Mouse (Mus musculus): ENCODE data around the gene Ing2.

Ing2 gene

DNA sequence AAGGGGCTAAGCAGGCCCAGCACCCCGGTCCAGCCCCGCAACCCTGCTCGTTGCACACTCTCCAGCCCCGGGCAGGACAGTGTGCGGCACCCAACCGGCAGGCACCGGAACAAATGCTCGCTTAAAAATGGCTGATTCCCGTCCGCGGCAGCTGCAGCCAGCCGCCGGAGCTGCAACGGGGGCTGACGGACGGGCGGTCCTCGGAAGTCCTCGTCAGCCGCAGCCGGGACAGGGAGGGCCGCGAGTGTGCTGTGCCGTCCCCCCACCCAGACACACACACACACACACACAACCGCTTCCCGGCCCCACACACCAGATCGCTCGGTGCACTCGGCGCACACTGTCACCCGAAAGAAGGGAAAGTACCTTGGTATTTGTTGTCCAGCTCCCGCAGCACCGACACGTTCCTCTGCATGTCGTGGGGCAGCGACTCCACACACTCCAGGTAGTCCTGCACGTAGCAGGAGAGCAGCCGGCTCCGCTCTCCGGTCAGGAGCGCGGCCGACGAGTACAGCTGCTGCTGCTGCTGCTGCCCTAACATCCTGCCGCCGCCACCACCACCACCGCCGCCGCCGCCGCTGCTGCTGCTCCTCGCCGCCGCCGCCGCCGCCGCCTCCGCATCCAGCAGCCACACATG lies 1.1 kb downstream of the Ing2 start:
- no peak for DNase-seq

DNA sequence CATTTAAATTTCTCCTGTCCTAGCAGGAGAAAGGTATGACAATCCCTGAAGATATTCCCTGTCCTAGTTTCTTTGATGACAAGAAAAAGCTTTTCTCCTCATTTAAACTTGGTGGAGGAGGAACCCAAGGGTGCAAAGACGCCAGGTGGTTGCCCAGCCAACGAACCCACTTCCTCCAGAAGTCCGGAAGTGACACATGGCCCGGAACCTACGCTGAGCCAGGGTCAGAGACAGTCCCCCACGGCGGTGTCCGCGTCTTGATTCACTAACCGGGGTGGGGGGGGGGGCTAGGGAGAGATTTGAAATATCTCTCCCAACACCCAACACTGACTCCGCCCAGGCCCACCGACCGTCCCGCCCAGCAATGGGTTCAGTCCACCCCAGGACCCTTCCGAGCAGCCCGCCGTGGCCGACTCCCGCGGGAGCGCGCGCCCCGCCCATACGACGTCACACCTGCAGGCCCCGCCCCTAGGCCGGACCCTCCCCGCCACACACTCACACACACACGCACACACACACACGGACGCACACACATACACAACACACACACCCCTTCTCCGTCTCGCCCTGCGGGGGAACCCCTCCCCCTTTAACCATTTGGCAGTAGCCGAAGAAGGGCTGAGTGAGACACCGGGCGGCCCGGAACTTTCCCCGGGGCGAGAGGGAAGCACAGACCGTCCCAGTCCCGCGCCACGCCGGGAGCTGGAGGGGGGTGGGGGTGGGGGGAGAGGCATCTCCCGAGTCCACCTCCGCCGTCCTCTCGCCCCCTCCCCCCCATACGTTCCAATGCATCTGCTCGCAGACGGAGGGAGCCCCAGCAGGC lies 1.8 kb downstream of the Ing2 start:
- peak; percentile 96 for DNase-seq

DNA sequence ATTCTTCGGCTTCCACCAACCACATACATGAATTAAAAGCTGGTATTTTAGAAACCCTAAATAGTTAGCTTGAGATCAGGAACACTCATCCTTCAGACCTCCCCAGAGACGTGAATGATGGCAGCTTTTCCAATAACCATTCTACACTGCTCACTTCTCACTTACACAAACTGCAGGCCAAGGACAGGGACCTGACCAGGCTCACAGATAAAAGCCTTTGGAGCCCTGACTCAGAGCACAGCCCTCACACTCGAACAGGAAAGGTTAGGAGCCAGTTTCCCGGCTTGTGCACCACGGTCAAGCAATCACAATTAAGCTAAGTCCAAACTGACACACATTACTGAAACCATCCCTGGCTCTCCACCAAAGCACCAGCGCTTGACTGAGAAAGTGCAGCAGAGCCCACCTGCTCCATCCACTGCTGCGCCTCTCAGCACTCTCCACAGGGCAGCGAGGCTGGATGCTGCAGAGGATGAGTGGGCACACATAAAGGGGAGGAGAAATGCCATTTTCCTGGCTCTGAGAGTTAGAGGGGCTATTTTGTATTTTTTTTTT lies 11.0 kb downstream of the Ing2 start:
- no peak for DNase-seq

DNA sequence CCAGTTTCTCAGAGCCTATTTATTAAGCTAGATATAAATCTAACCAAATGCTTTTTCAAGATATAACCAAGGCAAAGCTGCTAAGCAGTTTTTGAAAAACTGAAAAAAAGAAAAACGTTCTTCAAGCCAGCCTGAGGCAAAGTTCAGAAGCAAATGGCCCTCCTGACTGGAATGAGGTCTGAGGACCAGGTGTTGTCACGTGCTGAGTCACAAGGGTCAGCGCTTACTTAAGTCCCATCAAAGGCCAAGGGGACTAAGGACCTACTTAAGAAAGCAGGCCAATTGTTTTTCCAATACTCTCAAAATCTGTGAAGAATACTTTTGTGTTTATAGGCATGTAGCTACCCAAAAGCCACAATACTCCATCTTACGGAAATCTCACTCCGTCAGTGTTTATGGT lies 12.2 kb downstream of the Ing2 start:
- peak; percentile 24 for DNase-seq

DNA sequence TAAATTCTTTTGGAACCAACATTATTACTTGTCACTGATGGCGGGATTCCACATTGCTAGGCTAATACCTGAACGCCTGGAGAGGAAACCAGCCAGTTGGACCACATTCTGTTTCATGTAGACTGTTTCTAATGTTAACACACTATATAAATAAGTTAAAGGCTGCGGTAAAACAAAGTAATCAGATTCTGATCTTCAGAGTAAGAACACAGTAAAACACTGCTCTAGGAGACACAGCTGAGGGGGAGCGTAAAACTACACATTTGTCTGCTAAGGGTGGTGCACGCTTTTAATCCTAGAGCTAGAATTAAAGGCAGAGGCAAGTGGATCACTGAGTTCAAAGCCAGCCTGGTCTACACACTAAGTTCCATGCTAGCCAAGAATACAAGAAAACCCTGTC lies 12.6 kb downstream of the Ing2 start:
- no peak for DNase-seq

DNA sequence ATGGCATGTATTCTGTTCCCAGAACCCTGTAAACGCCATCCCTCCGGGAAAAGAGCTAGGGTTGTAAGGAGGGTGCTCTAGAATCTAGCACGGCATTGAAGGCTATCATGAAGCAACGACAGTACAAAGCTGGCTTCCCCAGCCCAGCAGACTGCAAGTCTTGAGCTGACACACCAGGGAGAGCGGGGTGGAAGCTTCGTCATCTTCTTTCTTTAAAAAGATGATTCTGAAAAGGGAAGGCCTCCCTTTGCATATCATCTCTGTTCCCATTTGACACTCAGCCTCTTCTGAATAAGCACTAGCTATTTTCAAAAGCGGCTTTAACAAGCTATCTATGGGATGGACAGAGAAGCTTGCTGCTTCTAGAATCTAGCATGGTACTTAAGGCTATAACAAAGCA lies 15.0 kb downstream of the Ing2 start:
- no peak for DNase-seq

DNA sequence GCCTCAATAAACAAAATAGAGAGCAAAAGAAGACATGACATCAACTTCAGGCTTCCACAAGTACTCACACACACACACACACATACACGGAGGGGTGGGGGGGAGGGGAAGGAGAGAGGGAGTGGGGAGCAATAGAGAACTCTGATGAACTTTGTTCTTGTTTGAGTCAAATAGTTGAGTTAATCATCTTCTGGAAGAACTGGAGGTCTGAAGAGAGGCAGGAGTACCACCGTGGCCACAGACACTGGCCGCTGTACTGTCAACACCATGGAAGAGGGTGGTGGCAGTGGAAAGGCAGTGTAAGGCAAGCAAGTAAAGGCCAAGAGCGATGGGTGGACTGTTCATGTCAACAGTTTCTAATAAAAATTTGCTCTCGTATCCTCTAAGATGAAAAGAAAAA lies 15.9 kb downstream of the Ing2 start:
- no peak for DNase-seq

DNA sequence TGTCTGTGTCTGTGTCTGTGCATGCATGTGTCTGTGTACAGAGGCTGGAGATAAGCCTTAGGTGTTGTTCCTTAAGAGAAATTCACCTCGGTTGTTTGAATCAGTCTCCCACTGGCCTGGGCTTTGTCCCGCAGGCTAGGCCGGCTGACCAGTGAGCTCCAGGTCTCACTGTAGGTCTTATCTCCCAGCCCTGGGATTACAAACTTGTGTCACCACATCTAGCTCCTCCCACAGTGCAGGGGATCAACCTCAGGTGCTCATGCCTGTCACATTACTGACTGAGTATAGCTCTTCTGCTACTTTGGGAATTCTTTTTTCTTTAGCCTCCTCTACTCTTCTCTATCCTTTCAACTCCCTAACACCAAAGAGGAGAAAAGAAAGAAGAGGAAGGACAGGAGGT lies 20.9 kb downstream of the Ing2 start:
- no peak for DNase-seq

DNA sequence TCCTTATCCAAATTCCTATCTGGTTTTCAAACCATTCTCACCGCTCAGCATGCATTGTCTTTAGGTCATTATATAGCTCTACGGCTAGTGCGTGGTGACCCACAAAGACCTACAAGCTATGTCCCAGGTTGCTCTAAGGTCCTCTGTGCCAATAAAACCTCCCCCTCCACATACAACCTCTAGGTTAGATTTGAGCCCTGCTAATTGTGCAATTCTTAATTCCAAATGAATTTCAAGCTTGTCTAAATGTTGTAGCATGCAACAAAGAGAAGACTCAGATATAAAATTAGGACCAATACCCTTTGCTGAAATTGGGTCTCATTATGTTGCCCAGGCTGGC lies 22.6 kb downstream of the Ing2 start:
- DNase-seq: no peak

DNA sequence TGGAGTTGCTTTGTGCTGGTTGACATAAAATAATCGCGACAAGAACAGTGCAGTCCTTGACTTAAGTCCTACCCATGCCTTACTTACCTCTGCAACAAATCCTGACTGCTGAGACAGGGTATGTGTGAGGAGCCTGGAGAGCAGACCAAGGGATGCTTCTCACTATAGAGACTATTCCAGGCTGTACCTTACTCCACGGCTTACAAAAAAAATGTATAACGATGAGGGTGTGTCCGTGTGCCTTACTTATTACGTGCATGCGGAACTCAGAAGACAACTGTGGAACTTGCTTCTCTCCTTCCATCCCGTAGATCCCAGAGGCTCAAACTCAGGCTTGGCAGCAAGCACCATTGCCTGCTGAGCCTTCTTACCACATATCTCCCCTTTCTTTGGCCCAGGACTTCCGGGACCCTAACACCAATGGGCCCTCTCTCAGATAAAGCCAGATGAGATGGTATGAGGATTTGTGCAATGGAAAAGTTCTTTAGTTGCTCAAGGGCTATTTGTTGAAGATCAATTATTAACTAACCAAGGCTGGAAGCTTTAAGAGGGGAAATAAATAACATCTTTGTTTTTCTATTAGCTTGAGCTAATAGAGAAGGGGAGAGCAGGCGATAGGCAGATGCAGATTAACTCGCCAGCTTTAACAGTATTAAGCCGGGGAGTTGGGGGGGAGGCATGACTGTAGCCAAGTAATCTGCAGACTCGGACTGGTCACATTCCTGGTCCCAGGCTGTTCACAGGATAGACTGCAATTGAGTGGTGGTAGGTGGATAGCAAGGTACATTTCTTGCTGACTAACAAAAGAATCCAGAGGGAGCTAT lies 23.2 kb downstream of the Ing2 start:
- peak; percentile 48 for DNase-seq

DNA sequence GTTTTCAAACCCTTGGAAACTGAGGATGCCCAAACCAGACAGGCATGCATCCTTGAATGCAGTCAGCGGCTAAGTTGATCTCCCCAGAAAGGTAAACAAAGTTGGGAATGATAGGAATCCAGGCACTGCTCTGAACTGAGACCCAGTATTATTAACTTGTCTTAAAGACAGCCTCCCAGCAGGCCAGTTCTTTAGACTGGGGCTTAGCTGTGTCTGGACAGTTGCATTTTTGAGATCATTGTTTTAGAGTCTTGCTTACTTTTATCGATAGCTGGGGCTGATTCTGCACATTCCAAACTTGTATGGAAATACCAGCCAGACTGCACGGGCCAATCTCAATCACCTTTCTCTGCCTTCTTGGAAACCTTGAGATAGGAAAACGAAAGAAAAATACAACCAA lies 24.5 kb downstream of the Ing2 start:
- no peak for DNase-seq

DNA sequence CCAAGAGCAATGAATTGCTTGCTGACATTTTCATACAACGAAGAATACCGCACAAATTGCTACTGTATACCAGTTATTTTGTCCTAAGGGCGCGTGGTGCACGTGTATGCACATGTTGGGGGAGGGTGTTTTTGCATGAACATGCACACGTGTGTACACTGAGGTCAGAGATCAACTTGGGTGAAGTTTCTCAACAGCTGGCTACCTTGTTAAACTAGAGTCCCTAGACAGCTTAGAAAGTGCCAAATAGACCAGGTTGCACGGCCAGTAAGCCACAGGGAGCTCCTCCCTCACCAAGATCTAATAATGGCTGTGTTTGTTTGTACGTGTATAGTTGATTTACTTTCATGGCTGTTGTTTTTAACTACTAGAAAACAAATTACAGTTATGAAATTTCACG lies 25.8 kb downstream of the Ing2 start:
- DNase-seq: no peak

DNA sequence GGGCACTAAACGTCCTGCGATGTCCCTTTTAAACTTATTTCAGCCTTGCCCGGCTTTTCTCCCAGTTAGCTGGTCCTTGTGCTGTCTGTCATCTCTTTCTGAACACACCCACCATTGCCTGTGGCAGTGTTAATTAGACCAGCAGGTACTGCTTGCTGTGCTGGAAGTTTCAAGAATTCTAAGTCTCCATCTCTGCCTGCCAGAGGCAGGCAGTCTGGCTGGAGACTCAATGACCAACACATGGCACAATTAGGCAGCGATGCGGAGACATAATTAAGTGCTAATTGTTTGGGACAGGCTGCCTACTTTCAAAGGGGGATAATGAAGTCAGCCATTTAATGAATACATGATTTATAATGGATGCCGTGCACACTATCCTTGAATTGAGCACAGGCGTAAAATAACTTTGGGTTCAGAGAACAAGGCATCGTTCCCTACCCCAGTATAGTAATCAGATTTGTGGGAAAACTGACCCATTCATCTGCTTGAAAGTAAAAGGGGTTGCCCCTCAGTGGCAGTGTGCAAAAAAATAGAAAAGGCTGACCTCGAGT lies 32.8 kb downstream of the Ing2 start:
- DNase-seq: no peak

DNA sequence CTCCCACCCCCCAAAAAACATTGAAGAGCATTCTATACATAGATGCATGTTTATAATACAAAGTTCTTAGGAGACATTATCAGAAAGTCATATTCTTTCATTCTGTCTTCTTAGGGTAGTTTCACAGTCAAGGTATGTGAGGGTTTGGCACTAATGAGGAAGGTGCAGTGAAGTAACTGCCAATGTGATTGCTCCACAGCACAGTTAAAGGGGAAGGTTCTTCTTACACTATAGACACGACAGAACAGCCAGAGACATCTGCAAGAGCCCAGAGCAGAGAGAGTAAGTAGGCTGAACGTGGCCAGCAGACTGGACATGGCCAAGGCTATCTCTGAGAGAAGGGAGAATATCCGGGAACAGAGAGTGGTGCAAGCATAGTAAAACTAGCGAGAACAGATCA lies 38.2 kb downstream of the Ing2 start:
- DNase-seq: no peak

DNA sequence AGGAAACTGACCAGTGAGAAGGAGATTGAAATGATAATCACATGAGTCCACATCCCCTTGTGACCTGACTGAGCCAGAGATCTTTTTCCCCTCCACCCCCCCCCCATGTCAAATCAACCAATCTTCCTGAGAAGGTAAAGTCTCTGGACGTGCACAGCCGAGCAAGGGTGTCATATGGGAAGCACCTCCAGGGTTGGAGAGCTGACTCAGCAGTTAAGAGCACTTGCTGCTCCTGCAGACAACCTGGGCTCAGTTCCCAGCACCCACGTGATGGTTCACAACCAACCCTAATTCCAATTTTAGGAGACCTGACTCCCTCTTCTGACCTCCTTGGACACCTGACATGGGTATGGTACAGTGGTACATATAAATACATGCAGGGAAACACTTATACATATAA lies 39.3 kb downstream of the Ing2 start:
- no peak for DNase-seq

DNA sequence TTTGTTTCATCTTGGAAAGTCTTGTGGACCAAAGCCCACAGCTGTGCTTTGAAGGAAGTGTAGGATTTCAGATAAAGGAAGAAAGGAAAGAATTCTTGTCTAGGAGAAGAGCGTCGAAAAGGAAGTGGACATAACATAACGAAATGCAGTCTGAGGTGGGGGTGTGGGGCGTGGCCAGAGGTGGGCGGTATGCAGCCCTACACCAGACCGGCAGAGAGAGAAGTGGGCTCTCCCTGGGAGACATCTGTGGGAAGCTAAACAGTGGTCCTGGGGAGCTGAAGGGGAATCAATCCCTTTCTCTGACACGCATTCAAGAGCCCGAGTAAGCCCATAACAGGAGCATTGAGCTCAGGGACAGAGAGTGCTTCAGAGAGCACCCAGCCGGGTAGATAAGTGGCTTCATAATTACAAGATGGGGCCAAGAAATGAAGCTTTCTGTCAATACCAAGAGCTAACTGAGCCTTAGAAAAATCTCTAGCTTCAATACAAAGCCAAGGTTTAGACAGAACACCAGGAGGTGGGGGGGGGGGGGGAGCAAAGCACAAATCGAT lies 40.5 kb downstream of the Ing2 start:
- no peak for DNase-seq

DNA sequence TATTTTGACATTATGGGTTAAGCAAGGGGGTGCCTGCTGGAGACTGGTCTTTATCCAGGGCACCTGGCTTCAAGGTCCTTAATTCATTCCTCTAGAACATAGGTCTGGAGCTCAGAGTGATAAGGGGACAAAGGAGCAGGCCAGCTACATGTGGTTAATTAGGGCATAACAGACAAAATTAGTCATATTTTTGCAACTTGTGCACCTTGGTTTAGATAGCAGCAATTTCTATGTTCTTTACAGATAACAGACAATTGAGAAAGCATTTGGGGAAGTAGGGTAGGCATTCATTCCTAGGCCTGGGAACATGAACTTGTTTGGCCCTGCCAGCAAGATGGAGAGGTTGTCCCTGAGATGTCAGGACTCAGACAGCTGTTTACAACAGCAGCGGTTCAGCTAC lies 54.2 kb downstream of the Ing2 start:
- no peak for DNase-seq
